In genomic region chr3:97767041-97767770, GRCm38 (mm10) we compare ENCODE assay signal across 8 mouse cellular contexts.
DNase-seq lines count a peak whose midpoint lies in the region; ATAC-seq and TF ChIP-seq lines count a peak whose summit lies in the region.

No protein-coding gene starts in this region.

- H3K4me1 ChIP-seq in hindbrain, embryonic 11.5 days (replicated peaks; ENCODE audit: control insufficient read depth, insufficient read depth, low read length): peaks cover 4% of the 10 kb centered on the region; the same call in 1 of the 2 replicates
- H3K4me1 ChIP-seq in liver, embryonic 13.5 days (replicated peaks): peaks cover 31% of the 10 kb centered on the region

- H3K27me3 ChIP-seq in C2C12 (ENCODE audit: control insufficient read depth, insufficient read depth, insufficient read length): no peaks in the 10 kb centered on the region
- H3K27me3 ChIP-seq in hindbrain, embryonic 11.5 days (ENCODE audit: control insufficient read depth, insufficient read depth, low read length): no peaks in the 10 kb centered on the region
- peaks cover 17% of the 10 kb centered on the region for H3K27me3 ChIP-seq in liver, embryonic 13.5 days

- WGBS in hindbrain, embryonic 11.5 days: 5% methylated on average over 40 of the region's 40 CpGs
- 7% methylated on average over 40 of the region's 40 CpGs for WGBS in liver, embryonic 13.5 days (ENCODE audit: insufficient replicate concordance)

- H3K4me2 ChIP-seq in hindbrain, embryonic 11.5 days (replicated peaks; ENCODE audit: low read depth, low read length): peak overlapping the region; percentile 72
- peak overlapping the region; percentile 87 for H3K4me2 ChIP-seq in liver, embryonic 13.5 days

- peak overlapping the region; percentile 63 for H3K4me3 ChIP-seq in C2C12 (ENCODE audit: insufficient read depth, poor library complexity, severe bottlenecking)
- H3K4me3 ChIP-seq in hindbrain, embryonic 11.5 days (ENCODE audit: low read depth, low read length): peak overlapping the region; percentile 58
- peak overlapping the region; percentile 68 for H3K4me3 ChIP-seq in liver, embryonic 13.5 days (replicated peaks)

- peak; percentile 2 for ATAC-seq in frontal cortex, adult (ENCODE audit: low TSS enrichment)
- peak; percentile 91 for ATAC-seq in hindbrain, embryonic 11.5 days (ENCODE audit: low FRiP score)
- no peak; the same call in 1 of the 2 replicates for ATAC-seq in liver, embryonic 13.5 days (ENCODE audit: low read depth)
- ATAC-seq in neutrophil, adult 5-6 weeks (ENCODE audit: extremely low read depth, insufficient number of reproducible peaks, low FRiP score, poor library complexity, severe bottlenecking): peak; percentile 35

- peaks cover 54% of the 10 kb centered on the region for H3K79me2 ChIP-seq in C2C12 (ENCODE audit: control insufficient read depth, insufficient read depth)

- peaks cover 6% of the 10 kb centered on the region for H3K36me3 ChIP-seq in C2C12 (ENCODE audit: control insufficient read depth, insufficient read depth)
- no peaks in the 10 kb centered on the region for H3K36me3 ChIP-seq in hindbrain, embryonic 11.5 days (ENCODE audit: control insufficient read depth, insufficient read depth, low read length)
- no peaks in the 10 kb centered on the region for H3K36me3 ChIP-seq in liver, embryonic 13.5 days

- H3K9ac ChIP-seq in hindbrain, embryonic 11.5 days (ENCODE audit: low read depth, low read length): peak overlapping the region; percentile 64
- peak overlapping the region; percentile 67 for H3K9ac ChIP-seq in liver, embryonic 13.5 days

- no peaks in the 10 kb centered on the region for H3K9me3 ChIP-seq in hindbrain, embryonic 11.5 days (ENCODE audit: control insufficient read depth, low read length)
- H3K9me3 ChIP-seq in liver, embryonic 13.5 days (replicated peaks): no peaks in the 10 kb centered on the region

- peak overlapping the region; percentile 81 for H3K27ac ChIP-seq in hindbrain, embryonic 11.5 days (ENCODE audit: low read depth, low read length)
- H3K27ac ChIP-seq in liver, embryonic 13.5 days: peak overlapping the region; percentile 66

- H3ac ChIP-seq in C2C12 (ENCODE audit: control insufficient read depth, insufficient read length, low read depth): peak overlapping the region; percentile 72

- TF ChIP-seq CTCF in C2C12 (IDR thresholded peaks at IDR 0.05; ENCODE audit: control insufficient read depth, insufficient read depth, insufficient read length): no peak

- no peak for DNase-seq in frontal cortex, adult 2 months (ENCODE audit: extremely low spot score in 1 of 2, low spot score in 1 of 2)
- DNase-seq in embryo, embryonic 10.5 days (ENCODE audit: low spot score): peak; percentile 54
- DNase-seq in hindbrain, embryonic 11.5 days (ENCODE audit: low spot score): peak; percentile 69
- DNase-seq in liver, embryonic 13.5 days: no peak
- DNase-seq in gastrocnemius, postnatal 4 days (ENCODE audit: low spot score in 2 of 2): no peak

- H3K79me3 ChIP-seq in C2C12 (ENCODE audit: low read depth): peaks cover 26% of the 10 kb centered on the region

TF ChIP-seq in C2C12, 6 proteins besides CTCF, POLR2A, EP300 and RAD21:
- TF ChIP-seq FOSL1 (IDR thresholded peaks at IDR 0.05; ENCODE audit: insufficient read depth, low read length, poor library complexity, severe bottlenecking): no peak
- no peak for TF ChIP-seq MYOD1 (IDR thresholded peaks at IDR 0.05; ENCODE audit: control insufficient read depth, insufficient read length, low read depth)
- no peak for TF ChIP-seq CEBPB (IDR thresholded peaks at IDR 0.05; ENCODE audit: low read depth)
- no peak for TF ChIP-seq USF1 (IDR thresholded peaks at IDR 0.05; ENCODE audit: low read depth)
- no peak for TF ChIP-seq MAX (IDR thresholded peaks at IDR 0.05)
- no peak for TF ChIP-seq MYOG (IDR thresholded peaks at IDR 0.05; ENCODE audit: control insufficient read depth, extremely low read depth, insufficient read length)

Comparison
In these comparisons a context has a peak if more than half of its experiments do, and no peak if none do; other contexts are left out.
1. DNase-seq: peak in embryo, embryonic 10.5 days (single experiment) and hindbrain, embryonic 11.5 days (single experiment); none in frontal cortex, adult 2 months (0 of 2), liver, embryonic 13.5 days (single experiment) and gastrocnemius, postnatal 4 days (0 of 2).
2. Peak in every context shown above with its lines, with median percentiles within 50 percentile points of each other: H3K4me3 ChIP-seq.